Mouse (Mus musculus) intestine, postnatal 0 days (tissue): ENCODE measurements around the gene Fignl2. TPM values are rescaled to one million over a fixed set of nuclear protein-coding genes. Genes with fewer than 3 reads are reported as not detected.
A peak's percentile ranks its signal among the peaks of the same experiment; 100 is the strongest.

ENCODE experiments used
- ATAC-seq: fragments of 200-750 bp; cut with Nextera tagmentation; 2 replicates; pipeline ENCODE4 v1.8.0; 2017; ENCODE audit warnings: mild to moderate bottlenecking, moderate TSS enrichment, moderate library complexity
- H3K27ac ChIP-seq: fragments of 300-500 bp; sonication (generic); 2 replicates; pipeline ENCODE4 v1.5.1; 2014; ENCODE audit warnings: mild to moderate bottlenecking, low read depth, low read length, moderate library complexity
- H3K27me3 ChIP-seq: fragments of 300-500 bp; sonication (generic); replicated peaks from 2 replicates; pipeline ENCODE4 v1.6.1; 2014; ENCODE audit warnings: low read length, mixed read lengths; ENCODE audit not compliant: control insufficient read depth, insufficient read depth
- H3K36me3 ChIP-seq: fragments of 300-500 bp; sonication (generic); 2 replicates; pipeline ENCODE4 v1.6.1; 2014; ENCODE audit warnings: mild to moderate bottlenecking, moderate library complexity; ENCODE audit not compliant: control insufficient read depth, insufficient read depth
- H3K4me1 ChIP-seq: fragments of 300-500 bp; sonication (generic); replicated peaks from 2 replicates; pipeline ENCODE4 v1.6.1; 2014; ENCODE audit warnings: antibody characterized with exemption, low read length, mixed read lengths; ENCODE audit not compliant: control insufficient read depth, insufficient read depth
- H3K4me2 ChIP-seq: fragments of 300-500 bp; sonication (generic); replicated peaks from 2 replicates; pipeline ENCODE4 v1.6.1; 2014; ENCODE audit warnings: low read depth, mild to moderate bottlenecking, moderate library complexity
- H3K4me3 ChIP-seq: fragments of 300-500 bp; sonication (generic); 2 replicates; pipeline ENCODE4 v1.5.1; 2014; ENCODE audit warnings: low read depth, low read length
- H3K9ac ChIP-seq: fragments of 300-500 bp; sonication (generic); 2 replicates; pipeline ENCODE4 v1.6.1; 2014; ENCODE audit warnings: mild to moderate bottlenecking, low read depth, low read length
- H3K9me3 ChIP-seq: fragments of 300-500 bp; sonication (generic); 2 replicates; pipeline ENCODE4 v1.6.1; 2016; ENCODE audit warnings: mixed run types; ENCODE audit not compliant: control insufficient read depth
- CTCF ChIP-seq: sonication (generic); IDR thresholded peaks from 2 replicates; pipeline ENCODE4 v1.5.1; 2016; ENCODE audit warnings: low read depth, mild to moderate bottlenecking, control low read depth, antibody characterized with exemption, moderate library complexity
- WGBS: fragments of 180-500 bp; shearing (Covaris S2); extraction: QIAGEN DNeasy Blood & Tissue Kit; methylation state at CpG from one replicate; pipeline ENCODE4 v1.1.7; 2014; 5-methylcytosine and 5-hydroxymethylcytosine counted together
- polyA plus RNA-seq: library from polyadenylated mRNA; unstranded; fragments of >200 nt; fragmentation: Nextera tagmentation; extraction: Ambion mirVana; gene quantifications from 2 replicates; pipeline ENCODE4 v1.2.1, GENCODE M21; 2015

Fignl2 gene
- polyA plus RNA-seq, 1 experiment from 2014 or later = 0.16 TPM

DNA sequence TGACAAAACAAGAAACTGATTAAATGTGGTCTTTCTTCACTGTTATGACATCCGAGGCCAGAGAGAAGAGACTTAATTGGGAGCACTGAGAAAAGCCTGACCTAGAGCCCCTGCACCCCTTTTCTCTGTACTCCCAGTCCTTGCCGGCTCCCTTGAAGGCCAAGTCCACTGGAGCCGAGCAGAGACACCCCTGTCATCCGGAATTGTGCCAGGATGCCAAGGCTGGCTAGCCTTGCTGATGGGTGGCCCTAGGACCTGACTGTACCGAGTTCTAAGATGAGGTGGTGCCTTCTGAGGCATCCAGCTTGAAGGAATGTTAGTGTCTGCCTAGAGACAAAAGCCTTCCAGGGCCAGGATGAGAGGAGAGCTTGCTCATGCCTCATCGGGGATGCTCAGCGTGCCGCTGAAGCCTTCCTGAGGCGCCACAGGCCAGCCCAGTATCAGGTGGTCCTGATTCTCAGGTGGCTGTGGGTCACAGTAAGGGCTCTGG is 1.7 kb upstream of the Fignl2 start:
- 0 out of 2 replicates have a peak, but pooled peaks cover 7% of the 10 kb centered on the region for H3K27me3 ChIP-seq
- H3K36me3 ChIP-seq = no peaks in the 10 kb centered on the region
- no peak overlapping the region for H3K9ac ChIP-seq
- peaks cover 4% of the 10 kb centered on the region; the same call in 1 of the 2 replicates for H3K4me1 ChIP-seq
- TF ChIP-seq CTCF = no peak
- no peak overlapping the region for H3K4me2 ChIP-seq
- no peak for ATAC-seq
- no peaks in the 10 kb centered on the region for H3K9me3 ChIP-seq
- no peak overlapping the region for H3K4me3 ChIP-seq
- 88% methylated on average over 9 of the region's 9 CpGs for WGBS
- H3K27ac ChIP-seq = no peak overlapping the region

DNA sequence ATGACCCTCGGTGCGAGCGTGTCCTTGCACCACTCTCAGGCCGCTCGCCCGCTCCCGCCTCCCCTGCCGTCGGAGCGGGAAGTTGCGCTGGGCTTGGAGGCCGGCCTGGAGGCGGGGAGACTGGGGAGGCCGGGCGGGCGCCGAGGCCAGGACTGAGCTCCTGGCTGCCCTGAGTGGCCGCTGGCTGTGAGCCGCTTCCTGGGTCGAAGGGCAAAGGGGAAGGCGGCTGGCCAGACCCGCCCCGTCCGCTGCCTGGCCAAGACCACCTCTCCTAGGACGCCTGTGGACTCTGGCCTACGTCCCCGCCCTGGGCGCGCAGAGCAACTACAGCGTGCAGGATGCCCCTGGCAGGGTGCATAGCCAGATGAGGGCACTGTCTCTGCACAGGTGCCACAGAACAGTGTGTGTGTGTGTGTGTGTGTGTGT is 377 bp upstream of the Fignl2 start:
- ATAC-seq = peak; percentile 80

DNA sequence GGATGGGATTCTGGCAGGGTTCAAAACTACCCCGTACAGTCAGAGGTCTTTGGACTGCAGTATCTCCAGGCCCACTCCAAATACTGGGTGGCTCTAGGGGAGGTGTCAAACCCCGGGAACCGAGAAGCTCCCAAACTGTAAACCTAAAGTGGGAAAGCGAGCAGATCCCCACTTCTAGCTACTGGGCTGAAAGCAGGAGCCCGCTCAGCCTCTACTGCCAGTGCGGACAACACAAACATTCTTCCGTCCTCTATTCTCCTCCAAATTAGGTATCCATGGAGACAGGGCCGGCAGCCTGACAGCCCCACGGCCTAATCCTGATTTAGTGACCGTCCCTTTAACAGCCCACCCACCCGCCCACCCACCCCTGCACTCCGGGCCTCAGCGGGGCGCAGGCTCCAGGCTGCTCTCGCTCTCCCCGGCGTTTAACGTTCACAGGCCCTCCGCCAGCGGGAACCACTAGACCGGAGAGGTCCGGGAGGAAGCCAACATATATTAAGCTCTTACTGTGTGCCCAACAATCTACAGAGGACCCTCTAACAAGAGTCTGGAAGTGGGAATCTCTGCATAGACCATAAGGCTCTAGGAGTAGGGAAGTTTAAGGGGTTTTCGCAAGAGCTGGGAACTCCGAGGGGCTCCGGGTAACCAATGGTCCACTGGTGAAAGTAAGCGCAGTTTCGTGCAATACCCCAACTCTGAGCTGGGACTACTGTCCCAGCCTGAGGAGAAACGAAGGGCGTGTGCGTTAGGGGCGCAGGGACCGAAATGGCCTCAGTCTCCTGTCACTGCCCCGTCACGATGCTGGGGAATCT is 1.2 kb downstream of the Fignl2 start:
- Histone ChIP-seq H3K4me2 (peak overlapping the region; percentile 93), H3K36me3 (no peaks in the 10 kb centered on the region), H3K9me3 (no peaks in the 10 kb centered on the region), H3K27me3 (0 out of 2 replicates have a peak, but pooled peaks cover 7% of the 10 kb centered on the region), H3K9ac (peak overlapping the region; percentile 80), H3K4me3 (peak overlapping the region; percentile 92), H3K4me1 (peaks cover 4% of the 10 kb centered on the region; the same call in 1 of the 2 replicates), H3K27ac (peak overlapping the region; percentile 86)
- TF ChIP-seq CTCF = no peak
- ATAC-seq = no peak
- WGBS = 15% methylated on average over 34 of the region's 34 CpGs

More for the DNA sequence above, 377 bp upstream of the Fignl2 start:
- Histone ChIP-seq H3K4me3 (peak overlapping the region; percentile 92), H3K9ac (peak overlapping the region; percentile 80), H3K27me3 (0 out of 2 replicates have a peak, but pooled peaks cover 7% of the 10 kb centered on the region), H3K4me1 (peaks cover 4% of the 10 kb centered on the region; the same call in 1 of the 2 replicates), H3K4me2 (peak overlapping the region; percentile 93), H3K9me3 (no peaks in the 10 kb centered on the region), H3K36me3 (no peaks in the 10 kb centered on the region), H3K27ac (peak overlapping the region; percentile 86)
- peak; percentile 75 for TF ChIP-seq CTCF
- WGBS = 1% methylated on average over 30 of the region's 30 CpGs

DNA sequence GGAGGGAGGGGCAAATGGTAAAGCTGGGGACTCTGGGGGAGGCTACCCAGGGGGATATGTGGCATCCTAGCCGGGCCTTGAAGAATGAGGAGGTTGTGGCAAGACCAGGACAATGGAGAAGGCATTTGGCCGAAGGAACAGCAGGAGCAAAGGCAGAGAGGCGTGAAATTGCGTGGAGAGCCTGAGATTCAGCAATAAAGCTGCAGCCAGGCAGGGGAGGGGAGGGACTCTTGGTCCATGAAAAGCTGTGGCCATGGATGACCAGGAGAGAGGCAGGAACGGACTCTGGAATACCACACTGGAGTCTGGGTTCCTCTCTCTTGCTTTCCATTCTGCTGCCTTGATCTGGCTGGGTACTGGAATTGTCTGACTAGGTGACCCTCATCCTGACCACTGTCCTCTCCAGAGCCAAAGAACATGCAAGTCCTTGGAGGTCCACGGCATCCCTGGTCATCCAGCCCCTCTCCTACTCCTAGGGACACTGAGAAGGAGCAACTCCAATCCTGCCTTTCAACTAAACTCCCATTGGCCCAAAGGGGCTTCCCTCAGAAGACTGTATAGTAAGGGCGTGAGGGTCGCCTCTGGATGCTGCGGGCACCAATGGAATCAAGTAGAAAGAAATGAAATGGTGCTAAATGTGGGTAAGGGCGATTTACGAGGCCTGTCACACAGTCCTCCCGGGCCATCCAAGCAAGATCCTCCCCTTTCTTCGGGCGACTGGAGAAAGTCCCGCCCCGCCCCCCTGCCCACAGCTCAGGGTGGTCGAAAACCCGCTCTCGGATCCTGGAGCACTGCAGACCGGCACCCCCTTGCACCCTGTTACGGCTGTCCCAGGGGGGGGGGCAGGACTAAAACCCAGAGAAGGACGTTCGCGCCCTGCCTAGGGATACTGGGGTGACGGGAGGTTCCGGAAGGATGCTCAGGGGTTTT is 2.0 kb downstream of the Fignl2 start:
- no peak overlapping the region for H3K9ac ChIP-seq

DNA sequence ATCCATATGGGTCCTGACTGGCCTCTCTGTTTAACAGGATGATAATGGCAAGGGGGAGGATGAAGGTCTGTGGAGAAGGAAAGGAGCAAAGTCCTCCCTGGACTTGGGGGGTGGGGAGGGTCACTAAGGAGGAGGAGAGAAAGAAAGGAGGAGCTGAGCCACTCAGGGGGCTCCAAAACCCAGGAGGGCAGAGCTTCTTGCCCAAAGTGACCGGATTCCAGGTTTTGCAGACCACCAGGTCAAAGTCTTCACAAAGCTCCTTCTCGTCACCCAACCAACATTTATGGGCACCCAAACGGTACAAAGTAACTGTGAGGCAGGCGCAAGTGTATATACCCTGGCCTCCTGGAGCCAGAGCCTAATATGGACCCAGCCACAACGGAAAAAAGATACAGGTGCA is 2.7 kb downstream of the Fignl2 start:
- Histone ChIP-seq H3K9ac (no peak overlapping the region), H3K27ac (no peak overlapping the region), H3K4me1 (peaks cover 4% of the 10 kb centered on the region; the same call in 1 of the 2 replicates), H3K27me3 (0 out of 2 replicates have a peak, but pooled peaks cover 7% of the 10 kb centered on the region), H3K4me2 (no peak overlapping the region), H3K9me3 (no peaks in the 10 kb centered on the region), H3K36me3 (no peaks in the 10 kb centered on the region), H3K4me3 (no peak overlapping the region)
- WGBS = 56% methylated on average over 5 of the region's 5 CpGs
- TF ChIP-seq CTCF = no peak
- ATAC-seq = no peak

More for the DNA sequence above, 2.0 kb downstream of the Fignl2 start:
- Histone ChIP-seq H3K4me2 (peak overlapping the region; percentile 93), H3K4me3 (peak overlapping the region; percentile 92), H3K4me1 (peaks cover 4% of the 10 kb centered on the region; the same call in 1 of the 2 replicates), H3K27me3 (0 out of 2 replicates have a peak, but pooled peaks cover 7% of the 10 kb centered on the region), H3K27ac (no peak overlapping the region), H3K36me3 (no peaks in the 10 kb centered on the region), H3K9me3 (no peaks in the 10 kb centered on the region)
- TF ChIP-seq CTCF = no peak
- ATAC-seq = no peak
- 35% methylated on average over 26 of the region's 26 CpGs for WGBS
